Mouse (Mus musculus): ENCODE results near the gene Acsf3.

GRCm38 (mm10) chr8:122746439-122746838 is 28.8 kb upstream of the Acsf3 start:
- TF ChIP-seq CTCF (IDR thresholded peaks at IDR 0.05; ENCODE audit: low read depth), result no peak
- no peak for TF ChIP-seq EP300 (IDR thresholded peaks at IDR 0.05; ENCODE audit: low read depth)
